ENCODE assay signal across 8 mouse cellular contexts in the genomic region with DNA sequence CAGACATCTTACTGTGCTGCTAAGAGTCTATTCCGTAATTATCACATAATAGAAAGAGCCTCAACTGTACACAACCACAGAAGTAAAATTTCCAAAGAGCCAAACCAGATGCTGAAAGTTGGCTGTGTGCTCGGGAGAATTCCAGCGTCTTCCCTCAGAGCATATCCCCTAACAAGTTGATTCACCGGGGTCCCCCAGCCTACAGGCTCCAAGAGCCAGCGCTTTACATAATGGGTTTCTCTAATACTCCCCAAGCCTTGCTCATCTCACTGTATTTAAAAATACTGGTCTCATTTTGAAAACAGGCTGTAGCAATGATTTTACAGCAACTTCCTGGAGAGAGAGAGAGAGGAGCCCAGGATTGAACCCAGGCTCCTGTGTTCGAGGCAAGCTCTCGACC. TPM values are rescaled to one million over a fixed set of nuclear protein-coding genes. Genes with fewer than 3 reads are reported as not detected.
A peak's percentile ranks its signal among the peaks of the same experiment; 100 is the strongest.
DNase-seq lines count a peak whose midpoint lies in the region; ATAC-seq and TF ChIP-seq lines count a peak whose summit lies in the region.

No protein-coding gene starts in this region.

- peak overlapping the region; percentile 81 for H3K4me2 ChIP-seq in lung, embryonic 14.5 days
- H3K4me2 ChIP-seq in limb, embryonic 12.5 days, result peak overlapping the region; percentile 86

- TF ChIP-seq POLR2A in small intestine, adult 2 months (IDR thresholded peaks at IDR 0.05; ENCODE audit: low read depth, low read length), result no peak

- H3K4me1 ChIP-seq in lung, embryonic 14.5 days (ENCODE audit: insufficient read depth), result peaks cover 7% of the 10 kb centered on the region; the same call in 1 of the 2 replicates
- H3K4me1 ChIP-seq in forebrain, embryonic 10.5 days, result peaks cover 43% of the 10 kb centered on the region
- H3K4me1 ChIP-seq in limb, embryonic 12.5 days (replicated peaks), result peaks cover 27% of the 10 kb centered on the region
- H3K4me1 ChIP-seq in small intestine, adult 2 months (ENCODE audit: control insufficient read depth, insufficient read depth, insufficient read length, low read length), result peaks cover 13% of the 10 kb centered on the region

- peak overlapping the region; percentile 94 for H3K4me3 ChIP-seq in lung, embryonic 14.5 days (ENCODE audit: low read depth, low read length)
- H3K4me3 ChIP-seq in forebrain, embryonic 10.5 days, result peak overlapping the region; percentile 92
- peak overlapping the region; percentile 96 for H3K4me3 ChIP-seq in limb, embryonic 12.5 days (replicated peaks)
- H3K4me3 ChIP-seq in small intestine, adult 2 months (ENCODE audit: low read depth, low read length), result peak overlapping the region; percentile 31

- peaks cover 3% of the 10 kb centered on the region; the same call in 1 of the 2 replicates for H3K36me3 ChIP-seq in lung, embryonic 14.5 days (ENCODE audit: insufficient read depth)
- peaks cover 34% of the 10 kb centered on the region for H3K36me3 ChIP-seq in forebrain, embryonic 10.5 days (replicated peaks)
- H3K36me3 ChIP-seq in limb, embryonic 12.5 days, result peaks cover 14% of the 10 kb centered on the region
- 0 out of 2 replicates have a peak, but pooled peaks cover 3% of the 10 kb centered on the region for H3K36me3 ChIP-seq in small intestine, adult 2 months (ENCODE audit: control insufficient read depth, insufficient read depth, low read length)

- H3K9me3 ChIP-seq in lung, embryonic 14.5 days (ENCODE audit: low read depth, low read length), result no peaks in the 10 kb centered on the region
- H3K9me3 ChIP-seq in forebrain, embryonic 10.5 days, result no peaks in the 10 kb centered on the region
- no peaks in the 10 kb centered on the region for H3K9me3 ChIP-seq in limb, embryonic 12.5 days

- H3K27ac ChIP-seq in lung, embryonic 14.5 days (ENCODE audit: low read depth), result no peak overlapping the region
- H3K27ac ChIP-seq in forebrain, embryonic 10.5 days, result 0 out of 2 replicates have a peak overlapping the region, but pooled peaks have one; percentile 97
- no peak overlapping the region for H3K27ac ChIP-seq in limb, embryonic 12.5 days
- H3K27ac ChIP-seq in small intestine, adult 2 months (ENCODE audit: insufficient read depth, low read depth, low read length), result no peak overlapping the region

- peak overlapping the region; percentile 97 for H3K9ac ChIP-seq in lung, embryonic 14.5 days
- peak overlapping the region; percentile 96 for H3K9ac ChIP-seq in limb, embryonic 12.5 days (replicated peaks)

- H3K27me3 ChIP-seq in lung, embryonic 14.5 days (ENCODE audit: insufficient read depth, low read length), result no peaks in the 10 kb centered on the region
- H3K27me3 ChIP-seq in forebrain, embryonic 10.5 days (ENCODE audit: poor library complexity, severe bottlenecking), result no peaks in the 10 kb centered on the region
- H3K27me3 ChIP-seq in limb, embryonic 12.5 days, result no peaks in the 10 kb centered on the region
- H3K27me3 ChIP-seq in small intestine, adult 2 months (ENCODE audit: control insufficient read depth, insufficient read depth, low read length), result no peaks in the 10 kb centered on the region

- no peak for ATAC-seq in lung, embryonic 14.5 days (ENCODE audit: insufficient read depth)
- no peak for ATAC-seq in limb, embryonic 12.5 days (ENCODE audit: insufficient number of reproducible peaks, insufficient read depth, low FRiP score, low TSS enrichment, low read depth)
- ATAC-seq in megakaryocyte progenitor cell, adult 5-6 weeks (replicated peaks; ENCODE audit: poor library complexity), result no peak

- DNase-seq in lung, embryonic 14.5 days, result no peak
- no peak for DNase-seq in lung, adult 18-20 months
- no peak for DNase-seq in forebrain, embryonic 10.5 days (ENCODE audit: extremely low spot score, low spot score)
- no peak for DNase-seq in frontal cortex, postnatal 14 days (ENCODE audit: low spot score in 2 of 2)
- no peak for DNase-seq in adrenal gland, postnatal 14 days

- WGBS in lung, embryonic 14.5 days, result 32% methylated on average over 7 of the region's 7 CpGs
- WGBS in forebrain, embryonic 10.5 days, result 80% methylated on average over 7 of the region's 7 CpGs
- WGBS in limb, embryonic 12.5 days, result 55% methylated on average over 7 of the region's 7 CpGs
- WGBS in small intestine, adult 2 months, result 53% methylated on average over 7 of the region's 7 CpGs

- no peak for TF ChIP-seq CTCF in lung, embryonic 14.5 days (IDR thresholded peaks at IDR 0.05; ENCODE audit: low read depth)
- no peak for TF ChIP-seq CTCF in small intestine, adult 2 months (IDR thresholded peaks at IDR 0.05; ENCODE audit: extremely low read depth, insufficient read length, insufficient replicate concordance, low read depth, low read length)

RNA-seq across cellular contexts. Expression of a gene that starts 2.3 kb away (rescaled TPM):
- polyA plus RNA-seq in lung, embryonic 14.5 days (2014; fragmentation: Nextera tagmentation; extraction: Ambion mirVana), result 91.2 and 93.4 TPM in 2 replicates
- polyA plus RNA-seq in forebrain, embryonic 10.5 days (2016; fragmentation: Nextera tagmentation; extraction: Ambion mirVana), result 76.9 and 82.3 TPM in 2 replicates
- 111 and 120 TPM in 2 replicates for polyA plus RNA-seq in limb, embryonic 12.5 days (2016; fragmentation: Nextera tagmentation; extraction: Ambion mirVana)
- polyA plus RNA-seq in small intestine, adult 2 months (2012; rRNA removed), result 9.2 and 89.4 TPM in 2 replicates
- 103 and 113 TPM in 2 replicates for total RNA-seq in adrenal gland, postnatal 14 days (2021)
- 66.1 and 67.2 TPM in 2 replicates for total RNA-seq in megakaryocyte progenitor cell, adult 5-6 weeks (2015)
- total RNA-seq in megakaryocyte progenitor cell, adult 5-6 weeks (2017), result 53.7 and 60.6 TPM in 2 replicates

RNA-seq across cellular contexts. Expression of a gene that starts 46.7 kb away (rescaled TPM):
- 420 and 425 TPM in 2 replicates for polyA plus RNA-seq in lung, embryonic 14.5 days (2014; fragmentation: Nextera tagmentation; extraction: Ambion mirVana)
- 460 and 496 TPM in 2 replicates for polyA plus RNA-seq in forebrain, embryonic 10.5 days (2016; fragmentation: Nextera tagmentation; extraction: Ambion mirVana)
- polyA plus RNA-seq in limb, embryonic 12.5 days (2016; fragmentation: Nextera tagmentation; extraction: Ambion mirVana), result 326 and 351 TPM in 2 replicates
- polyA plus RNA-seq in small intestine, adult 2 months (2012; rRNA removed), result 6.7 and 17.5 TPM in 2 replicates
- 133 and 134 TPM in 2 replicates for total RNA-seq in adrenal gland, postnatal 14 days (2021)
- total RNA-seq in megakaryocyte progenitor cell, adult 5-6 weeks (2015), result 425 and 475 TPM in 2 replicates
- total RNA-seq in megakaryocyte progenitor cell, adult 5-6 weeks (2017), result 133 and 146 TPM in 2 replicates

RNA-seq across cellular contexts. Expression of a gene that starts 59.9 kb away (rescaled TPM):
- 356 and 358 TPM in 2 replicates for polyA plus RNA-seq in lung, embryonic 14.5 days (2014; fragmentation: Nextera tagmentation; extraction: Ambion mirVana)
- polyA plus RNA-seq in forebrain, embryonic 10.5 days (2016; fragmentation: Nextera tagmentation; extraction: Ambion mirVana), result 381 and 393 TPM in 2 replicates
- 324 and 333 TPM in 2 replicates for polyA plus RNA-seq in limb, embryonic 12.5 days (2016; fragmentation: Nextera tagmentation; extraction: Ambion mirVana)
- polyA plus RNA-seq in small intestine, adult 2 months (2012; rRNA removed), result 24.3 and 38.2 TPM in 2 replicates
- 178 and 191 TPM in 2 replicates for total RNA-seq in adrenal gland, postnatal 14 days (2021)
- 241 and 298 TPM in 2 replicates for total RNA-seq in megakaryocyte progenitor cell, adult 5-6 weeks (2015)
- 245 and 254 TPM in 2 replicates for total RNA-seq in megakaryocyte progenitor cell, adult 5-6 weeks (2017)

Comparison
In these comparisons a context has a peak if more than half of its experiments do, and no peak if none do; other contexts are left out.
1. H3K4me3 ChIP-seq: peak in every context shown above with its lines; median percentile 96 in limb, embryonic 12.5 days; 94 in lung, embryonic 14.5 days; 92 in forebrain, embryonic 10.5 days; 31 in small intestine, adult 2 months.
2. RNA of a gene that starts 46.7 kb away (polyA plus RNA-seq): 460 to 496 TPM in forebrain, embryonic 10.5 days, 420 to 425 TPM in lung, embryonic 14.5 days and 326 to 351 TPM in limb, embryonic 12.5 days; 6.7 to 17.5 TPM in small intestine, adult 2 months; every median in the first group is over 10 times any median in the second.